Mouse (Mus musculus): ENCODE measurements around the gene Zmiz1. TPM values are rescaled to one million over a fixed set of nuclear protein-coding genes. Genes with fewer than 3 reads are reported as not detected.
A peak's percentile ranks its signal among the peaks of the same experiment; 100 is the strongest.

Gene Zmiz1
- polyA plus RNA-seq, 1 experiment = 27.3 TPM

- Histone ChIP-seq H3K27me3 (ENCODE audit: control insufficient read depth, insufficient read depth, insufficient read length) (no peaks in the 10 kb centered on the region), H3ac (ENCODE audit: control insufficient read depth, insufficient read length, low read depth) (no peak overlapping the region), H3K36me3 (ENCODE audit: control insufficient read depth, insufficient read depth) (no peaks in the 10 kb centered on the region), H3K4me3 (ENCODE audit: insufficient read depth, poor library complexity, severe bottlenecking) (no peak overlapping the region), H3K79me3 (ENCODE audit: low read depth) (no peaks in the 10 kb centered on the region), H3K79me2 (ENCODE audit: control insufficient read depth, insufficient read depth) (peaks cover under 1% of the 10 kb centered on the region)
- TF ChIP-seq USF1 (IDR thresholded peaks at IDR 0.05; ENCODE audit: low read depth) = no peak
- no peak for TF ChIP-seq CEBPB (IDR thresholded peaks at IDR 0.05; ENCODE audit: low read depth)
- TF ChIP-seq MYOG (IDR thresholded peaks at IDR 0.05; ENCODE audit: control insufficient read depth, extremely low read depth, insufficient read length) = no peak
Observed at GRCm38 (mm10) chr14:25454066-25454760, 4.8 kb upstream of the Zmiz1 start.

GRCm38 (mm10) chr14:25456666-25457433, 2.1 kb upstream of the Zmiz1 start:
- peaks cover 27% of the 10 kb centered on the region for H3K79me2 ChIP-seq (ENCODE audit: control insufficient read depth, insufficient read depth)
- no peaks in the 10 kb centered on the region for H3K27me3 ChIP-seq (ENCODE audit: control insufficient read depth, insufficient read depth, insufficient read length)
- H3K4me3 ChIP-seq (ENCODE audit: insufficient read depth, poor library complexity, severe bottlenecking) = peak overlapping the region; percentile 30
- TF ChIP-seq MYOD1 (IDR thresholded peaks at IDR 0.05; ENCODE audit: control insufficient read depth, insufficient read length, low read depth) = peak; percentile 51
- no peak for TF ChIP-seq USF1 (IDR thresholded peaks at IDR 0.05; ENCODE audit: low read depth)
- peaks cover 20% of the 10 kb centered on the region for H3K79me3 ChIP-seq (ENCODE audit: low read depth)
- no peaks in the 10 kb centered on the region for H3K36me3 ChIP-seq (ENCODE audit: control insufficient read depth, insufficient read depth)
- H3ac ChIP-seq (ENCODE audit: control insufficient read depth, insufficient read length, low read depth) = peak overlapping the region; percentile 45

- H3K36me3 ChIP-seq (ENCODE audit: control insufficient read depth, insufficient read depth) = no peaks in the 10 kb centered on the region
- peak overlapping the region; percentile 30 for H3K4me3 ChIP-seq (ENCODE audit: insufficient read depth, poor library complexity, severe bottlenecking)
- peak overlapping the region; percentile 45 for H3ac ChIP-seq (ENCODE audit: control insufficient read depth, insufficient read length, low read depth)
- H3K79me3 ChIP-seq (ENCODE audit: low read depth) = peaks cover 26% of the 10 kb centered on the region
- no peaks in the 10 kb centered on the region for H3K27me3 ChIP-seq (ENCODE audit: control insufficient read depth, insufficient read depth, insufficient read length)
- peaks cover 34% of the 10 kb centered on the region for H3K79me2 ChIP-seq (ENCODE audit: control insufficient read depth, insufficient read depth)
- TF ChIP-seq CEBPB (IDR thresholded peaks at IDR 0.05; ENCODE audit: low read depth) (no peak), MYOG (IDR thresholded peaks at IDR 0.05; ENCODE audit: control insufficient read depth, extremely low read depth, insufficient read length) (no peak), FOSL1 (IDR thresholded peaks at IDR 0.05; ENCODE audit: insufficient read depth, low read length, poor library complexity, severe bottlenecking) (no peak), USF1 (IDR thresholded peaks at IDR 0.05; ENCODE audit: low read depth) (no peak), MYOD1 (IDR thresholded peaks at IDR 0.05; ENCODE audit: control insufficient read depth, insufficient read length, low read depth) (peak; percentile 14), MAX (IDR thresholded peaks at IDR 0.05) (peak; percentile 73), CTCF (IDR thresholded peaks at IDR 0.05; ENCODE audit: control insufficient read depth, insufficient read depth, insufficient read length) (peak; percentile 51)
Observed at GRCm38 (mm10) chr14:25457434-25457957, 1.5 kb upstream of the Zmiz1 start.

- H3K79me2 ChIP-seq (ENCODE audit: control insufficient read depth, insufficient read depth) = peaks cover 42% of the 10 kb centered on the region
- H3ac ChIP-seq (ENCODE audit: control insufficient read depth, insufficient read length, low read depth) = peak overlapping the region; percentile 59
- no peaks in the 10 kb centered on the region for H3K36me3 ChIP-seq (ENCODE audit: control insufficient read depth, insufficient read depth)
- peaks cover 35% of the 10 kb centered on the region for H3K79me3 ChIP-seq (ENCODE audit: low read depth)
- H3K27me3 ChIP-seq (ENCODE audit: control insufficient read depth, insufficient read depth, insufficient read length) = no peaks in the 10 kb centered on the region
- H3K4me3 ChIP-seq (ENCODE audit: insufficient read depth, poor library complexity, severe bottlenecking) = peak overlapping the region; percentile 74
- TF ChIP-seq USF1 (IDR thresholded peaks at IDR 0.05; ENCODE audit: low read depth) = no peak
- TF ChIP-seq CEBPB (IDR thresholded peaks at IDR 0.05; ENCODE audit: low read depth) = no peak
- no peak for TF ChIP-seq CTCF (IDR thresholded peaks at IDR 0.05; ENCODE audit: control insufficient read depth, insufficient read depth, insufficient read length)
- no peak for TF ChIP-seq MYOG (IDR thresholded peaks at IDR 0.05; ENCODE audit: control insufficient read depth, extremely low read depth, insufficient read length)
- no peak for TF ChIP-seq MAX (IDR thresholded peaks at IDR 0.05)
- no peak for TF ChIP-seq FOSL1 (IDR thresholded peaks at IDR 0.05; ENCODE audit: insufficient read depth, low read length, poor library complexity, severe bottlenecking)
- TF ChIP-seq MYOD1 (IDR thresholded peaks at IDR 0.05; ENCODE audit: control insufficient read depth, insufficient read length, low read depth) = no peak
Observed at GRCm38 (mm10) chr14:25458111-25459015, 622 bp upstream of the Zmiz1 start.

- Histone ChIP-seq H3K79me2 (ENCODE audit: control insufficient read depth, insufficient read depth) (peaks cover 54% of the 10 kb centered on the region), H3K36me3 (ENCODE audit: control insufficient read depth, insufficient read depth) (no peaks in the 10 kb centered on the region), H3K4me3 (ENCODE audit: insufficient read depth, poor library complexity, severe bottlenecking) (peak overlapping the region; percentile 74), H3K79me3 (ENCODE audit: low read depth) (peaks cover 46% of the 10 kb centered on the region), H3K27me3 (ENCODE audit: control insufficient read depth, insufficient read depth, insufficient read length) (no peaks in the 10 kb centered on the region), H3ac (ENCODE audit: control insufficient read depth, insufficient read length, low read depth) (peak overlapping the region; percentile 96)
- TF ChIP-seq MAX (IDR thresholded peaks at IDR 0.05) (no peak), CTCF (IDR thresholded peaks at IDR 0.05; ENCODE audit: control insufficient read depth, insufficient read depth, insufficient read length) (peak; percentile 75)
Observed at GRCm38 (mm10) chr14:25459394-25459997, 511 bp downstream of the Zmiz1 start.

All from C2C12 (cell line).